Mouse (Mus musculus) stomach, embryonic 15.5 days (tissue): ENCODE data around the gene Prkacb. TPM values are rescaled to one million over a fixed set of nuclear protein-coding genes. Genes with fewer than 3 reads are reported as not detected.
"Not testable (repeated sequence)": the region's sequence is repeated elsewhere in the genome, so short reads cannot be mapped to it uniquely, and the experiment has no call there.

ENCODE experiments used
- ATAC-seq: fragments of 200-750 bp; cut with Nextera tagmentation; 2 replicates; pipeline ENCODE4 v1.8.0; 2017; ENCODE audit warnings: low read depth, moderate number of reproducible peaks, moderate TSS enrichment; ENCODE audit not compliant: insufficient read depth, low FRiP score
- H3K27ac ChIP-seq: fragments of 300-500 bp; sonication (generic); 2 replicates; pipeline ENCODE4 v1.5.1; 2015; ENCODE audit warnings: mild to moderate bottlenecking, inconsistent platforms
- H3K27me3 ChIP-seq: fragments of 300-500 bp; sonication (generic); replicated peaks from 2 replicates; pipeline ENCODE4 v1.6.1; 2015; ENCODE audit warnings: inconsistent platforms
- H3K36me3 ChIP-seq: fragments of 300-500 bp; sonication (generic); 2 replicates; pipeline ENCODE4 v1.6.1; 2015; ENCODE audit warnings: inconsistent platforms
- H3K4me1 ChIP-seq: fragments of 300-500 bp; sonication (generic); 2 replicates; pipeline ENCODE4 v1.6.1; 2015; ENCODE audit warnings: inconsistent platforms
- H3K4me2 ChIP-seq: fragments of 300-500 bp; sonication (generic); 2 replicates; pipeline ENCODE4 v1.6.1; 2015; ENCODE audit warnings: mild to moderate bottlenecking, inconsistent platforms
- H3K4me3 ChIP-seq: fragments of 300-500 bp; sonication (generic); replicated peaks from 2 replicates; pipeline ENCODE4 v1.5.1; 2015; ENCODE audit warnings: inconsistent platforms
- H3K9ac ChIP-seq: fragments of 300-500 bp; sonication (generic); 2 replicates; pipeline ENCODE4 v1.6.1; 2015; ENCODE audit warnings: inconsistent platforms
- H3K9me3 ChIP-seq: fragments of 300-500 bp; sonication (generic); 2 replicates; pipeline ENCODE4 v1.6.1; 2016; ENCODE audit warnings: inconsistent platforms
- WGBS: fragments of 180-500 bp; shearing (Covaris S2); methylation state at CpG from one replicate; pipeline ENCODE4 v1.1.7; 2015; 5-methylcytosine and 5-hydroxymethylcytosine counted together
- polyA plus RNA-seq: library from polyadenylated mRNA; unstranded; fragments of >200 nt; fragmentation: Nextera tagmentation; extraction: Ambion mirVana; gene quantifications from 2 replicates; pipeline ENCODE4 v1.2.1, GENCODE M21; 2015

Prkacb gene
- polyA plus RNA-seq, 1 experiment from 2014 or later: 51.5 TPM

GRCm38 (mm10) chr3:146754270-146754669 is 58.5 kb downstream of the Prkacb start:
- H3K4me3 ChIP-seq: no peak overlapping the region
- H3K27ac ChIP-seq: no peak overlapping the region
- ATAC-seq: no peak
- no peaks in the 10 kb centered on the region for H3K9me3 ChIP-seq
- no peak overlapping the region for H3K4me2 ChIP-seq
- no peak overlapping the region for H3K9ac ChIP-seq
- H3K36me3 ChIP-seq: peaks cover 15% of the 10 kb centered on the region
- WGBS: 80% methylated on average over 2 of the region's 2 CpGs
- H3K27me3 ChIP-seq: no peaks in the 10 kb centered on the region
- H3K4me1 ChIP-seq: no peaks in the 10 kb centered on the region

GRCm38 (mm10) chr3:146741564-146742202 is 71.1 kb downstream of the Prkacb start:
- no peak overlapping the region for H3K9ac ChIP-seq
- WGBS: 55% methylated on average over 4 of the region's 4 CpGs
- ATAC-seq: peak; percentile 22; the same call in 1 of the 2 replicates
- H3K9me3 ChIP-seq: no peaks in the 10 kb centered on the region
- H3K36me3 ChIP-seq: peaks cover 15% of the 10 kb centered on the region
- H3K4me3 ChIP-seq: no peak overlapping the region
- no peak overlapping the region for H3K4me2 ChIP-seq
- H3K27me3 ChIP-seq: no peaks in the 10 kb centered on the region
- no peaks in the 10 kb centered on the region for H3K4me1 ChIP-seq
- H3K27ac ChIP-seq: 0 out of 2 replicates have a peak overlapping the region, but pooled peaks have one; percentile 19

- WGBS: 82% methylated on average over 5 of the region's 5 CpGs
Observed at GRCm38 (mm10) chr3:146741158-146741557, 71.6 kb downstream of the Prkacb start.

DNA sequence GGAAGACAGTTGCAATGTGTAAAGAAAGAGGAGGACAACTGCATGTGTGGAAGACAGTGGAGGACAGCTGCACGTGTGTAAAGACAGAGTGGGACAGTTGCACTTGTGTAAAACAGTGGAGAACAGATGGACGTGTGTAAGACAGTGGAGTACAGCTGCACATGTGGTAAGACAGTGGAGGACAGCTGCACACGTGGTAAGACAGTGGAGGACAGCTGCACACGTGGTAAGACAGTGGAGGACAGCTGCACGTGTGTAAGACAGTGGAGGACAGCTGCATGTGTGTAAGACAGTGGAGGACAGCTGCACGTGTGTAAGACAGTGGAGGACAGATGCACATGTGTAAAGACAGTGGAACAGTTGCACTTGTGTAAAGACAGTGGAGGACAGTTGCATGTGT is 76.6 kb downstream of the Prkacb start:
- not testable (repeated sequence) for H3K4me1 ChIP-seq, H3K9me3 ChIP-seq, H3K27ac ChIP-seq, H3K27me3 ChIP-seq, H3K4me3 ChIP-seq, H3K4me2 ChIP-seq, ATAC-seq, H3K9ac ChIP-seq
- peaks cover 20% of the 10 kb centered on the region for H3K36me3 ChIP-seq
- 83% methylated on average over 6 of the region's 6 CpGs for WGBS

More at GRCm38 (mm10) chr3:146741158-146741557, 71.6 kb downstream of the Prkacb start:
- H3K9ac ChIP-seq: no peak overlapping the region
- no peaks in the 10 kb centered on the region for H3K27me3 ChIP-seq
- no peaks in the 10 kb centered on the region for H3K4me1 ChIP-seq
- 0 out of 2 replicates have a peak overlapping the region, but pooled peaks have one; percentile 19 for H3K27ac ChIP-seq
- H3K9me3 ChIP-seq: no peaks in the 10 kb centered on the region
- peak; percentile 27; the same call in 1 of the 2 replicates for ATAC-seq
- no peak overlapping the region for H3K4me3 ChIP-seq
- H3K4me2 ChIP-seq: no peak overlapping the region
- H3K36me3 ChIP-seq: peaks cover 15% of the 10 kb centered on the region

DNA sequence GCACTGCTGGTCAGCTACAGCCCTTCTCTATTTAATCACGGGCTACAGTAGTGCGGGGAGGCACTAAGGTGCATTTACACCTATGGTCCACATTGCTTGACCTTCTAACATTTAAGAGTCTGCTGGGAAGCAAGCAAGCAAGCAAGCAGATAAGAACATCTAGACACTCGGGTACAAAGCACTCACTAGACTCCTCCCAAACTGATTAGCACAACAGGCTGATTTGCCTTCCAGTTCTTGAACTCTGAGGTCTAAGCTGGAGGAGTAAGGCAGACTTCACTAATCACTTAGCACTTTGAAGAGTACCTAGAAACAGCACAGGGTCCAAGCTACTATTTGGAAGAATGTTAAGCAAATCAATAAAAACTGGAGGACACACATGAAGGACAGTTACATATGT is 77.1 kb downstream of the Prkacb start:
- no peak overlapping the region for H3K4me2 ChIP-seq
- no peak overlapping the region for H3K4me3 ChIP-seq
- H3K9me3 ChIP-seq: no peaks in the 10 kb centered on the region
- ATAC-seq: no peak
- WGBS: 65% methylated on average over 3 of the region's 3 CpGs
- no peaks in the 10 kb centered on the region for H3K27me3 ChIP-seq
- no peak overlapping the region for H3K27ac ChIP-seq
- H3K36me3 ChIP-seq: peaks cover 20% of the 10 kb centered on the region
- H3K4me1 ChIP-seq: no peaks in the 10 kb centered on the region
- H3K9ac ChIP-seq: no peak overlapping the region

GRCm38 (mm10) chr3:146734907-146735629 is 77.7 kb downstream of the Prkacb start:
- 78% methylated on average over 9 of the region's 9 CpGs for WGBS
- Histone ChIP-seq H3K27me3 (no peaks in the 10 kb centered on the region), H3K9me3 (no peaks in the 10 kb centered on the region), H3K36me3 (peaks cover 20% of the 10 kb centered on the region), H3K4me1 (no peaks in the 10 kb centered on the region), H3K4me2 (no peak overlapping the region), H3K4me3 (no peak overlapping the region), H3K27ac (no peak overlapping the region), H3K9ac (no peak overlapping the region)
- ATAC-seq: no peak

DNA sequence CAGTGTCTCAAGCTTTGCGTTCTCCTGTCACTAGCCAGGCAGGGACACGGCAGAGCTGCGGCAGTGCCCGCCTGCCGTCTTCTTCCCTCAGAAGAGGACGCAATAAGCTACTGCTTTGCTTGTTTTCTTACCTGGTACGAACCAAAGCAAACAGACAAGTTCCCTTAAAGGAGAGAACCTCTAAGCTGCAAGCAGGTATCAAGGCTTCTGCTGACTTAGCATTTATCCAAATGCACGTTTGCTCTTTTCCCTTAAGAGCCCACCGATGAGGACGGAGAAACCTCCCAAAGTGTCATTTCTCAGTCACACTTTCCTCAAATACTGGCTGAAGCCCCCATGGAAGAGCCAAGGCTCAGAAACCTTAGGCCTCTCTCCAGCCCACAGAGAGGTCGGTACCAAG is 81.3 kb downstream of the Prkacb start:
- H3K9ac ChIP-seq: no peak overlapping the region
- H3K4me1 ChIP-seq: no peaks in the 10 kb centered on the region
- H3K4me3 ChIP-seq: no peak overlapping the region
- no peak for ATAC-seq
- no peak overlapping the region for H3K4me2 ChIP-seq
- H3K36me3 ChIP-seq: peaks cover 22% of the 10 kb centered on the region
- H3K27ac ChIP-seq: no peak overlapping the region
- no peaks in the 10 kb centered on the region for H3K27me3 ChIP-seq
- no peaks in the 10 kb centered on the region for H3K9me3 ChIP-seq
- 93% methylated on average over 11 of the region's 11 CpGs for WGBS

- no peak for ATAC-seq
- Histone ChIP-seq H3K4me3 (no peak overlapping the region), H3K4me2 (no peak overlapping the region), H3K27ac (no peak overlapping the region), H3K36me3 (peaks cover 9% of the 10 kb centered on the region), H3K9ac (no peak overlapping the region), H3K27me3 (no peaks in the 10 kb centered on the region), H3K4me1 (no peaks in the 10 kb centered on the region), H3K9me3 (no peaks in the 10 kb centered on the region; the same call in 1 of the 2 replicates)
- 51% methylated on average over 3 of the region's 3 CpGs for WGBS
Observed at GRCm38 (mm10) chr3:146723037-146723436, 89.8 kb downstream of the Prkacb start.

GRCm38 (mm10) chr3:146719696-146720095 is 93.1 kb downstream of the Prkacb start:
- Histone ChIP-seq H3K36me3 (no peaks in the 10 kb centered on the region), H3K27me3 (no peaks in the 10 kb centered on the region), H3K4me3 (no peak overlapping the region), H3K27ac (no peak overlapping the region), H3K9ac (no peak overlapping the region), H3K9me3 (no peaks in the 10 kb centered on the region), H3K4me1 (no peaks in the 10 kb centered on the region), H3K4me2 (no peak overlapping the region)
- 66% methylated on average over 4 of the region's 4 CpGs for WGBS
- ATAC-seq: no peak

GRCm38 (mm10) chr3:146718251-146718650 is 94.5 kb downstream of the Prkacb start:
- Histone ChIP-seq H3K4me1 (no peaks in the 10 kb centered on the region), H3K9ac (no peak overlapping the region), H3K4me3 (no peak overlapping the region), H3K36me3 (no peaks in the 10 kb centered on the region), H3K4me2 (no peak overlapping the region), H3K27me3 (no peaks in the 10 kb centered on the region), H3K27ac (no peak overlapping the region), H3K9me3 (no peaks in the 10 kb centered on the region)
- peak; percentile 22; the same call in 1 of the 2 replicates for ATAC-seq
- 60% methylated on average over 5 of the region's 5 CpGs for WGBS

GRCm38 (mm10) chr3:146712305-146712704 is 100.5 kb downstream of the Prkacb start:
- Histone ChIP-seq H3K4me3 (no peak overlapping the region), H3K9me3 (no peaks in the 10 kb centered on the region), H3K36me3 (no peaks in the 10 kb centered on the region), H3K27me3 (no peaks in the 10 kb centered on the region), H3K4me2 (no peak overlapping the region), H3K9ac (no peak overlapping the region), H3K27ac (no peak overlapping the region), H3K4me1 (no peaks in the 10 kb centered on the region)
- WGBS: 80% methylated on average over 7 of the region's 7 CpGs
- ATAC-seq: no peak

DNA sequence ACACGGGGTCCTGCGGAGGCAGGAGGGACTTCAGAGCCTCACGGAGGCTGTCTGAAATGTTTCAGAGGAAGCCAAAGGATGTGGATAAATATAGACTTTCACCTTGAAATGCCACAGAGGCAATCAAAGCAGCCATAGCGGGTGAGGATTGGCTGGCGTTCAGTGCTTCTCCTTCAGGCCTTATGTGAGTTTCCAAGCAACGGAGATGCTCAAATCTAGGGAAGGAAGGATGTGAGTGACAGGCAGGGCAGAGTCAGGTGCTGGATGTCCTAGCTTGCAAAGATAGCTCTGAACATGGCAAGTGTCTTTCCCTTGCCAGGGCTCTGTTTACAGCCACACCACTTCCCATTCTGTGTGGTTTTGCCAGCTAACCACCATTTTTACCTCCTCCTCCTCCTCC is 101.2 kb downstream of the Prkacb start:
- H3K4me1 ChIP-seq: no peaks in the 10 kb centered on the region
- no peaks in the 10 kb centered on the region for H3K9me3 ChIP-seq
- no peak overlapping the region for H3K9ac ChIP-seq
- ATAC-seq: no peak
- 69% methylated on average over 6 of the region's 6 CpGs for WGBS
- H3K4me2 ChIP-seq: no peak overlapping the region
- H3K27me3 ChIP-seq: no peaks in the 10 kb centered on the region
- no peaks in the 10 kb centered on the region for H3K36me3 ChIP-seq
- no peak overlapping the region for H3K27ac ChIP-seq
- H3K4me3 ChIP-seq: no peak overlapping the region
